Mouse (Mus musculus) gastrocnemius, adult 2 months (tissue): ENCODE data around the gene Gm7876. TPM values are rescaled to one million over a fixed set of nuclear protein-coding genes. Genes with fewer than 3 reads are reported as not detected.
"Not testable (repeated sequence)": the region's sequence is repeated elsewhere in the genome, so short reads cannot be mapped to it uniquely, and the experiment has no call there.

ENCODE experiments used
- DNase-seq: peaks from one replicate; pipeline ENCODE4 v3.0.0; 2022
- H3K27ac ChIP-seq: fragments of 200-600 bp; 2 replicates; pipeline ENCODE4 v1.8.1; 2022; ENCODE audit warnings: mild to moderate bottlenecking
- H3K4me3 ChIP-seq: fragments of 200-600 bp; 2 replicates; pipeline ENCODE4 v1.8.1; 2022; ENCODE audit warnings: mild to moderate bottlenecking, moderate library complexity
- intact Hi-C: fragments of 180-260 bp; cut with DNase I; formaldehyde crosslinking; loops from one replicate; pipeline ENCODE4 v1.15.1; 2025
- long read RNA-seq, 2 experiments: library from polyadenylated mRNA; stranded (forward); transcript quantifications; one replicate each; pipeline ENCODE4 v2.0.0; 2021
- total RNA-seq, 2 experiments: library from RNA; stranded (reverse); gene quantifications; 2 replicates each; pipeline ENCODE4 v1.2.3; 2021

The Gm7876 gene
- not detected for total RNA-seq
- long read RNA-seq, experiment 1, result 0 reads
- long read RNA-seq, experiment 2, result 0 reads

DNA sequence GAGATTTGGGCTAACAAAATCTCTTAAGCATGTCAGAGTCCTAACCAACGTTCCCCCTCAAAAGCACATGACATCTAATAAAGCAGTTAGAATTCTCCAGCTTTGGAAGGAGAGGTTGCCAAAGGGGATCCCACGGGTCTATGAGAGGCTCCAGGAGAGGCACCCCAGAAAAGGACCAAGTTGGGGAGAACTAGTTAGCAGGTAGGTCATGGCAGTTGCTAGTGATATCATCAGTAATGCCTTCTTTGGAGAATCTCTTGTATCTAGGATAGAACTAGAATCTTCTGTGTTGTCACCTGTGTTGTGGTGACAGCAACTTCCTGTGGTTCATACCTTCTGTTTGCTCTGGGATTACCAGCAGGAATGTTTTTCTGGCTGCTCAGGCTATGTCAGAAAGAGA lies at the start of gene Gm7876:
Gene Gm7876, plus strand, starts transcription at position 301 of the 400 bp plus-strand sequence.
- DNase-seq, H3K4me3 ChIP-seq, intact Hi-C loops, H3K27ac ChIP-seq: not testable (repeated sequence)

DNA sequence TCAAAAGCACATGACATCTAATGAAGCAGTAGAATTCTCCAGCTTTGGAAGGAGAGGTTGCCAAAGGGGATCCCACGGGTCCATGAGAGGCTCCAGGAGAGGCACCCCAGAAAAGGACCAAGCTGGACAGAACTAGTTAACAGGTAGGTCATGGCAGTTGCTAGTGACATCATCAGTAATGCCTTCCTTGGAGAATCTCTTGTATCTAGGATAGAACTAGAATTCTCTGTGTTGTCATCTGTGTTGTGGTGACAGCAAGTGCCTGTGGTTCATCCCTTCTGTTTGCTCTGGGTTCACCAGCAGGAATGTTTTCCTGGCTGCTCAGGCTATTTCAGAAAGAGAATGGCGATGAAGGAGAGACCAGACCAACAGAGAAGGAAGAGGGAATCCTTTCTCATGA lies 45.1 kb upstream of the Gm7876 start, which contains the start of gene Gm3239:
Gene Gm3239, plus strand, starts transcription at position 301 of the 400 bp plus-strand sequence.
- H3K27ac ChIP-seq, H3K4me3 ChIP-seq, DNase-seq, intact Hi-C loops: not testable (repeated sequence)

DNA sequence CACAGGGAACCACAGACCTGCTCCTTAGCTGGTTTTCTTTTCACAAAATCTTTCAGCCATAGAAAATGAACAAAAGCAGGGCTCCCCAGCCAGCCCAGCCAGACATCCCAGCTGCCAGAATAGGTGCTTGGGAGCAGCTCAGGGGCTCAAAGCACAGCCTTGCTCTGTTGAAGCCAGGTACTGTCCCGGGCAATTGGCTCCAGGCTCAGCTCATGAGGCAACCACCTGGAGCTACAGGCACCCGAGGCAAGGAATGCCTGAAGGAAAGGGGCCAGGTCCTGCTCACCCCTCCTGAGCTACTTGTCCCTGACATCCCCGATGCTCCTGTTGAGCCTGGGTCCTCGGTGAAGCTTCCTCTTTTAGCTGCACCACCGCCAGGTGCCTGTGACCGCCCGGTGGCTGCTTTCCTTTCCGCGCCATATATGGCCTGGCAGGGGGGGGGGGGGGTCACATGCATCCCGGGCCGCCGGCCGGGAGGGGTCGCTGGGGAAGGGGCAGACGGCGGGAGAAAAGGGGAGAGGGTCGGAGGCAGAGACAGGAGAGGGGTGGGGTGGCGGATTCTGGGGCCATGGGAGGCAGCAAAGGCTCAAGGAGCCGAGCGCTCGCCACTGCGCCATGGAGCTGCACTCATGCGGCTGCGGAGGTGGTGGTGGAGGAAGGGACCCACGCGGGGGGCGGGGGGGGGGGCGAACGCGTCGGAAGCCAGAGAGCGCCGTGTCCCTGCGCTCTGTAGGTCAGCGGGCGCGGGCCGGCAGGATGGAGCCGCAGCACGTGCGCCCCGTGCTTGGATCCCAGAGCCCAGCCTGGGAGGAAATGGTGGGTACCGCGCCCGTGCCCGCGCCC lies 17.2 kb downstream of the Gm7876 start, which contains the start of gene Gm3252:
Gene Gm3252, plus strand, starts transcription at position 738 of the 843 bp plus-strand sequence.
- H3K4me3 ChIP-seq, result peak within 1 kb of the TSS; percentile 41
- DNase-seq, intact Hi-C loops, H3K27ac ChIP-seq: not testable (repeated sequence)

Other genes starting within 250 kb of the Gm7876 start
- not detected for gene Gm3182, start 227.5 kb upstream of the Gm7876 start, total RNA-seq
- gene Gm3047, start 153.8 kb upstream of the Gm7876 start, total RNA-seq, result not detected
- not detected for gene Gm8159, start 76.9 kb upstream of the Gm7876 start, total RNA-seq
- gene Gm3239, start 45.0 kb upstream of the Gm7876 start, total RNA-seq, result not detected
- gene Gm3252, start 17.5 kb downstream of the Gm7876 start, total RNA-seq, result not detected
- gene Gm9602, start 67.1 kb downstream of the Gm7876 start, total RNA-seq, result not detected
- gene Gm3269, start 128.9 kb downstream of the Gm7876 start, total RNA-seq, result not detected
- gene Gm3264, start 146.3 kb downstream of the Gm7876 start, total RNA-seq, result under 1 TPM in 1 of 2 experiments, not detected in 1; 0.84 TPM
- not detected for gene Gm3278, start 183.2 kb downstream of the Gm7876 start, total RNA-seq